In genomic region chr7:63835958-63836357, GRCm38 (mm10) we compare ENCODE assay signal across 22 mouse cellular contexts.
DNase-seq lines count a peak whose midpoint lies in the region; ATAC-seq and TF ChIP-seq lines count a peak whose summit lies in the region.
"Had no signal": no experiment of that assay in that cellular context is flagged by ENCODE, and none has a peak within 500 bp of the region (broad histone marks: within the 10 kb centered on the region; RNA-seq: fewer than 3 reads in every experiment).

No protein-coding gene starts in this region.

- no peak for ATAC-seq in lung, embryonic 14.5 days (ENCODE audit: insufficient read depth)
- ATAC-seq in lung, postnatal 0 days: peak; percentile 67
- ATAC-seq: forebrain, embryonic 14.5 days had no signal

- H3K4me1 ChIP-seq in lung, embryonic 14.5 days (ENCODE audit: insufficient read depth): no peaks in the 10 kb centered on the region
- H3K4me1 ChIP-seq in lung, adult 2 months (ENCODE audit: control insufficient read depth, insufficient read depth, low read length): no peaks in the 10 kb centered on the region
- no peaks in the 10 kb centered on the region for H3K4me1 ChIP-seq in lung, postnatal 0 days (ENCODE audit: insufficient read depth, low read depth, low read length)
- H3K4me1 ChIP-seq: embryonic facial prominence, embryonic 13.5 days; embryonic facial prominence, embryonic 15.5 days; forebrain, embryonic 10.5 days; forebrain, embryonic 12.5 days had no signal

- H3K27ac ChIP-seq in lung, embryonic 14.5 days (ENCODE audit: low read depth): no peak overlapping the region
- no peak overlapping the region; the same call in 1 of the 2 replicates for H3K27ac ChIP-seq in lung, postnatal 0 days (ENCODE audit: low read length)
- H3K27ac ChIP-seq: embryonic facial prominence, embryonic 13.5 days; embryonic facial prominence, embryonic 15.5 days; forebrain, embryonic 10.5 days; forebrain, embryonic 12.5 days had no signal

- H3K4me2 ChIP-seq in lung, embryonic 14.5 days: no peak overlapping the region
- no peak overlapping the region for H3K4me2 ChIP-seq in lung, postnatal 0 days (replicated peaks; ENCODE audit: low read depth, low read length)
- H3K4me2 ChIP-seq: embryonic facial prominence, embryonic 13.5 days; embryonic facial prominence, embryonic 15.5 days; forebrain, embryonic 12.5 days had no signal

- no peak overlapping the region for H3K4me3 ChIP-seq in lung, embryonic 14.5 days (ENCODE audit: low read depth, low read length)
- no peak overlapping the region for H3K4me3 ChIP-seq in lung, adult 2 months (replicated peaks; ENCODE audit: extremely low read depth, low read depth, low read length)
- no peak overlapping the region for H3K4me3 ChIP-seq in lung, postnatal 0 days (ENCODE audit: low read depth, low read length)
- H3K4me3 ChIP-seq: embryonic facial prominence, embryonic 13.5 days; embryonic facial prominence, embryonic 15.5 days; erythroblast, embryonic 14.5 days; forebrain, embryonic 10.5 days; forebrain, embryonic 12.5 days had no signal

- no peak overlapping the region for H3K9ac ChIP-seq in lung, embryonic 14.5 days
- H3K9ac ChIP-seq in lung, postnatal 0 days (replicated peaks; ENCODE audit: low read depth): no peak overlapping the region
- H3K9ac ChIP-seq: embryonic facial prominence, embryonic 13.5 days; embryonic facial prominence, embryonic 15.5 days; forebrain, embryonic 12.5 days had no signal

- TF ChIP-seq CTCF in lung, embryonic 14.5 days (IDR thresholded peaks at IDR 0.05; ENCODE audit: low read depth): no peak
- no peak for TF ChIP-seq CTCF in lung, adult 2 months (IDR thresholded peaks at IDR 0.05; ENCODE audit: insufficient read depth, low read length)
- TF ChIP-seq CTCF in lung, postnatal 0 days (IDR thresholded peaks at IDR 0.05): no peak

- TF ChIP-seq POLR2A in lung, adult 2 months (IDR thresholded peaks at IDR 0.05; ENCODE audit: borderline replicate concordance, extremely low read depth, low read depth, low read length): no peak

- H3K27me3 ChIP-seq in lung, embryonic 14.5 days (ENCODE audit: insufficient read depth, low read length): no peaks in the 10 kb centered on the region
- no peaks in the 10 kb centered on the region for H3K27me3 ChIP-seq in lung, postnatal 0 days (replicated peaks; ENCODE audit: insufficient read depth, low read length)
- H3K27me3 ChIP-seq: embryonic facial prominence, embryonic 13.5 days; embryonic facial prominence, embryonic 15.5 days; forebrain, embryonic 12.5 days had no signal

- peak; percentile 48 for DNase-seq in lung, embryonic 14.5 days
- DNase-seq in lung, adult 2 months: no peak
- DNase-seq in lung, postnatal 0 days (ENCODE audit: low spot score): peak; percentile 44
- DNase-seq in lung, adult 18-20 months: no peak
- DNase-seq in lung, postnatal 36 days: peak; percentile 43
- DNase-seq in lung, postnatal 14 days: no peak
- DNase-seq: adrenal gland, adult 2 months; adrenal gland, postnatal 10 days; adrenal gland, postnatal 25 days; cerebellum, adult 11 months; cerebellum, adult 18-20 months; cerebellum, adult 8-10 months; cerebellum, adult 9-11 months; cerebellum, postnatal 14 days; cerebellum, postnatal 36 days; embryo, embryonic 11 days had no signal

- no peaks in the 10 kb centered on the region for H3K36me3 ChIP-seq in lung, embryonic 14.5 days (ENCODE audit: insufficient read depth)
- no peaks in the 10 kb centered on the region for H3K36me3 ChIP-seq in lung, postnatal 0 days (ENCODE audit: insufficient read depth, low read length)
- H3K36me3 ChIP-seq: embryonic facial prominence, embryonic 13.5 days; embryonic facial prominence, embryonic 15.5 days; forebrain, embryonic 10.5 days; forebrain, embryonic 12.5 days had no signal

- H3K9me3 ChIP-seq in lung, embryonic 14.5 days (ENCODE audit: low read depth, low read length): no peaks in the 10 kb centered on the region
- H3K9me3 ChIP-seq in lung, postnatal 0 days (ENCODE audit: low read length): no peaks in the 10 kb centered on the region
- H3K9me3 ChIP-seq: embryonic facial prominence, embryonic 13.5 days; embryonic facial prominence, embryonic 15.5 days; forebrain, embryonic 10.5 days; forebrain, embryonic 12.5 days had no signal

- TF ChIP-seq EP300 in lung, postnatal 0 days (IDR thresholded peaks at IDR 0.05): peak; percentile 92

Comparison
In these comparisons a context has a peak if more than half of its experiments do, and no peak if none do; other contexts are left out.
1. DNase-seq: peak in lung, embryonic 14.5 days (single experiment), lung, postnatal 0 days (single experiment) and lung, postnatal 36 days (single experiment); none in lung, adult 2 months (single experiment), lung, adult 18-20 months (0 of 2) and lung, postnatal 14 days (single experiment).